Mouse (Mus musculus) small intestine, adult 2 months (tissue): Measurements from ENCODE around the gene Golm1. TPM values are rescaled to one million over a fixed set of nuclear protein-coding genes. Genes with fewer than 3 reads are reported as not detected.
A peak's percentile ranks its signal among the peaks of the same experiment; 100 is the strongest.

Source experiments
- H3K27ac ChIP-seq: fragments of 200-500 bp; 2 replicates; pipeline ENCODE4 v1.5.1; 2012; ENCODE audit warnings: low read depth, low read length, control low read depth, inconsistent platforms; ENCODE audit not compliant: insufficient read depth
- H3K27me3 ChIP-seq: fragments of 200-500 bp; 2 replicates; pipeline ENCODE4 v1.6.1; 2012; ENCODE audit warnings: mild to moderate bottlenecking, moderate library complexity, low read length, inconsistent platforms; ENCODE audit not compliant: control insufficient read depth, insufficient read depth
- H3K36me3 ChIP-seq: fragments of 200-500 bp; 2 replicates; pipeline ENCODE4 v1.6.1; 2012; ENCODE audit warnings: mild to moderate bottlenecking, low read length, control low read depth, inconsistent platforms; ENCODE audit not compliant: control insufficient read depth, insufficient read depth
- H3K4me1 ChIP-seq: fragments of 200-500 bp; 2 replicates; pipeline ENCODE4 v1.6.1; 2012; ENCODE audit warnings: low read length, inconsistent platforms, mixed read lengths; ENCODE audit not compliant: control insufficient read depth, insufficient read depth, insufficient read length
- H3K4me3 ChIP-seq: fragments of 200-500 bp; 2 replicates; pipeline ENCODE4 v1.5.1; 2012; ENCODE audit warnings: low read depth, mild to moderate bottlenecking, control low read depth, inconsistent platforms, low read length, moderate library complexity
- CTCF ChIP-seq: fragments of 200-500 bp; IDR thresholded peaks from 2 replicates; pipeline ENCODE4 v1.5.1; 2012; ENCODE audit warnings: low read depth, mild to moderate bottlenecking, control low read depth, inconsistent platforms, low read length, moderate library complexity, mixed read lengths; ENCODE audit not compliant: insufficient replicate concordance, insufficient read length; ENCODE audit errors: extremely low read depth
- POLR2A ChIP-seq: fragments of 200-500 bp; IDR thresholded peaks from 2 replicates; pipeline ENCODE4 v1.6.1; 2012; ENCODE audit warnings: low read depth, mild to moderate bottlenecking, control low read depth, inconsistent platforms, low read length, moderate library complexity
- WGBS: fragments of 180-500 bp; shearing (Covaris S2); methylation state at CpG from one replicate; pipeline ENCODE4 v1.1.7; 2018; 5-methylcytosine and 5-hydroxymethylcytosine counted together
- polyA plus RNA-seq: library from polyadenylated mRNA; depleted of rRNA; stranded (reverse); fragments of >200 nt; gene quantifications from 2 replicates; pipeline ENCODE4 v1.2.3, GENCODE M21; 2012

Golm1 gene
- polyA plus RNA-seq, 1 experiment: 29.1 TPM

- Histone ChIP-seq H3K27me3 (no peaks in the 10 kb centered on the region), H3K4me1 (no peaks in the 10 kb centered on the region), H3K4me3 (no peak overlapping the region), H3K27ac (no peak overlapping the region), H3K36me3 (peaks cover 74% of the 10 kb centered on the region)
- TF ChIP-seq POLR2A: no peak
- TF ChIP-seq CTCF: no peak
- 92% methylated on average over 7 of the region's 7 CpGs for WGBS
Observed at GRCm38 (mm10) chr13:59637800-59638199, 37.8 kb downstream of the Golm1 start.

GRCm38 (mm10) chr13:59634637-59635036 lies 41.0 kb downstream of the Golm1 start:
- no peak for TF ChIP-seq POLR2A
- TF ChIP-seq CTCF: peak; percentile 34; the same call in 1 of the 2 replicates
- Histone ChIP-seq H3K4me1 (no peaks in the 10 kb centered on the region), H3K4me3 (no peak overlapping the region), H3K27ac (no peak overlapping the region), H3K36me3 (peaks cover 75% of the 10 kb centered on the region), H3K27me3 (no peaks in the 10 kb centered on the region)
- WGBS: 57% methylated on average over 5 of the region's 5 CpGs

- Histone ChIP-seq H3K27ac (no peak overlapping the region), H3K4me1 (no peaks in the 10 kb centered on the region), H3K27me3 (no peaks in the 10 kb centered on the region), H3K36me3 (peaks cover 57% of the 10 kb centered on the region), H3K4me3 (no peak overlapping the region)
- TF ChIP-seq POLR2A: no peak
- TF ChIP-seq CTCF: no peak
- WGBS: 88% methylated on average over 7 of the region's 7 CpGs
Observed at GRCm38 (mm10) chr13:59626739-59627138, 48.9 kb downstream of the Golm1 start.

- no peaks in the 10 kb centered on the region for H3K27me3 ChIP-seq
Observed at GRCm38 (mm10) chr13:59624903-59625302, 50.7 kb downstream of the Golm1 start.

GRCm38 (mm10) chr13:59624389-59624788 lies 51.2 kb downstream of the Golm1 start:
- Histone ChIP-seq H3K4me3 (no peak overlapping the region), H3K4me1 (no peaks in the 10 kb centered on the region), H3K36me3 (peaks cover 56% of the 10 kb centered on the region), H3K27me3 (no peaks in the 10 kb centered on the region), H3K27ac (no peak overlapping the region)
- TF ChIP-seq POLR2A: no peak
- TF ChIP-seq CTCF: no peak
- WGBS: 77% methylated on average over 3 of the region's 3 CpGs

More at GRCm38 (mm10) chr13:59624903-59625302, 50.7 kb downstream of the Golm1 start:
- Histone ChIP-seq H3K36me3 (peaks cover 56% of the 10 kb centered on the region), H3K27ac (no peak overlapping the region), H3K4me3 (no peak overlapping the region), H3K4me1 (no peaks in the 10 kb centered on the region)
- WGBS: 82% methylated on average over 5 of the region's 5 CpGs
- TF ChIP-seq POLR2A: no peak
- TF ChIP-seq CTCF: no peak

GRCm38 (mm10) chr13:59621643-59622489 lies 53.7 kb downstream of the Golm1 start:
- peaks cover 58% of the 10 kb centered on the region for H3K36me3 ChIP-seq
- H3K27me3 ChIP-seq: no peaks in the 10 kb centered on the region
- no peak overlapping the region for H3K4me3 ChIP-seq
- no peak overlapping the region for H3K27ac ChIP-seq
- TF ChIP-seq POLR2A (no peak), CTCF (no peak)
- H3K4me1 ChIP-seq: no peaks in the 10 kb centered on the region
- 88% methylated on average over 7 of the region's 7 CpGs for WGBS

GRCm38 (mm10) chr13:59618463-59618862 lies 57.1 kb downstream of the Golm1 start:
- WGBS: 91% methylated on average over 6 of the region's 6 CpGs

More at GRCm38 (mm10) chr13:59618463-59618862, 57.1 kb downstream of the Golm1 start:
- Histone ChIP-seq H3K36me3 (peaks cover 60% of the 10 kb centered on the region), H3K4me1 (no peaks in the 10 kb centered on the region), H3K4me3 (no peak overlapping the region), H3K27me3 (no peaks in the 10 kb centered on the region), H3K27ac (no peak overlapping the region)
- TF ChIP-seq CTCF (no peak), POLR2A (no peak)
